Mouse (Mus musculus) heart, embryonic 13.5 days (tissue): ENCODE results near the gene Zfp991. TPM values are rescaled to one million over a fixed set of nuclear protein-coding genes. Genes with fewer than 3 reads are reported as not detected.
A peak's percentile ranks its signal among the peaks of the same experiment; 100 is the strongest.
"Not testable (repeated sequence)": the region's sequence is repeated elsewhere in the genome, so short reads cannot be mapped to it uniquely, and the experiment has no call there.

Experiments used
- ATAC-seq: fragments of 200-750 bp; cut with Nextera tagmentation; 2 replicates; pipeline ENCODE4 v1.8.0; 2017; ENCODE audit warnings: moderate TSS enrichment; ENCODE audit not compliant: insufficient number of reproducible peaks, low FRiP score, low TSS enrichment; ENCODE audit errors: extremely low read depth
- H3K27ac ChIP-seq: fragments of 300-500 bp; sonication (generic); replicated peaks from 2 replicates; pipeline ENCODE4 v1.5.1; 2015; ENCODE audit warnings: moderate library complexity, mild to moderate bottlenecking, inconsistent platforms
- H3K27me3 ChIP-seq: fragments of 300-500 bp; sonication (generic); replicated peaks from 2 replicates; pipeline ENCODE4 v1.6.1; 2015; ENCODE audit warnings: mild to moderate bottlenecking, inconsistent platforms
- H3K36me3 ChIP-seq: fragments of 300-500 bp; sonication (generic); 2 replicates; pipeline ENCODE4 v1.6.1; 2015; ENCODE audit warnings: mild to moderate bottlenecking, inconsistent platforms
- H3K4me1 ChIP-seq: fragments of 300-500 bp; sonication (generic); 2 replicates; pipeline ENCODE4 v1.6.1; 2015; ENCODE audit warnings: inconsistent platforms
- H3K4me2 ChIP-seq: fragments of 300-500 bp; sonication (generic); 2 replicates; pipeline ENCODE4 v1.6.1; 2015; ENCODE audit warnings: inconsistent platforms, mild to moderate bottlenecking, moderate library complexity
- H3K4me3 ChIP-seq: fragments of 300-500 bp; sonication (generic); 2 replicates; pipeline ENCODE4 v1.5.1; 2015; ENCODE audit warnings: moderate library complexity, mild to moderate bottlenecking, inconsistent platforms
- H3K9ac ChIP-seq: fragments of 300-500 bp; sonication (generic); 2 replicates; pipeline ENCODE4 v1.6.1; 2015; ENCODE audit warnings: inconsistent platforms, mild to moderate bottlenecking, moderate library complexity
- H3K9me3 ChIP-seq: fragments of 300-500 bp; sonication (generic); 2 replicates; pipeline ENCODE4 v1.6.1; 2016; ENCODE audit warnings: inconsistent platforms
- WGBS: fragments of 180-500 bp; shearing (Covaris S2); methylation state at CpG from one replicate; pipeline ENCODE4 v1.1.7; 2015; ENCODE audit warnings: mixed read lengths; 5-methylcytosine and 5-hydroxymethylcytosine counted together
- polyA plus RNA-seq: library from polyadenylated mRNA; unstranded; fragments of >200 nt; fragmentation: Nextera tagmentation; extraction: Ambion mirVana; gene quantifications from 2 replicates; pipeline ENCODE4 v1.2.1, GENCODE M21; 2015

Zfp991 gene
- polyA plus RNA-seq, 1 experiment from 2014 or later, result 5.2 TPM

DNA sequence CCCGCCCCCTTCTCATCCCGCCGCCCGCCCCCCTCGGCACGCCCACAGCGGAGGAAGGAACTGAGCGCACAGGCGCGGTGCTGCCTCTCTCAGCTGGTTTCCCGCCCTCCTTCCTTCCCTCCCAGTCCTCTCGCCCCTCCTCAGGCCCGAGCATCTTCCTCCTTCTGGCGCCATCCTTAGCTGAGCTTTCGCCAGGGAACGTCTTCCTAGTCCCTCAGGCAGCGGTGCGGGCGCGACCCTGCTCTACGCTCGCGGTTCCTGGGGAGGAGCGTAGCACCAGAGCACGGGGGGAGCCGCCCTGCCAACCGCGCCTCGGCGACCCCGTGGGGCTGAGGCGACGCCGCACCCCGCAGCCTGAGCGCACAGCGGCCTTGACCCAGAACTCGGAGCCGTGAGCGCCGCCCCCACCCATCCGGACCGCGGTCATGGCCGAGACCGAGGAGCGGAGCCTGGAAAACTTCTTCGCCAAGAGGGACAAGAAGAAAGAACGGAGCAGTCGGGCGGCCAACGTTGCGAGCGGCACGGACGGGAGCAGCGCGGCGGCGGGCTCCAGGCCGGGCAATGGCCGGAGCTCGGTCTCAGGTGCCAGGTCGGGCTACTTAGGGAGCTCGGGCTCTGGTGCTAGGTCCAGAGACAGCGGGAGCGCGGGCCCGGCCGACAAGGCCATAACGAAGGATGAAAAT is 55.6 kb downstream of the Zfp991 start:
- 52% methylated on average over 71 of the region's 71 CpGs for WGBS
- peak; percentile 61 for ATAC-seq

DNA sequence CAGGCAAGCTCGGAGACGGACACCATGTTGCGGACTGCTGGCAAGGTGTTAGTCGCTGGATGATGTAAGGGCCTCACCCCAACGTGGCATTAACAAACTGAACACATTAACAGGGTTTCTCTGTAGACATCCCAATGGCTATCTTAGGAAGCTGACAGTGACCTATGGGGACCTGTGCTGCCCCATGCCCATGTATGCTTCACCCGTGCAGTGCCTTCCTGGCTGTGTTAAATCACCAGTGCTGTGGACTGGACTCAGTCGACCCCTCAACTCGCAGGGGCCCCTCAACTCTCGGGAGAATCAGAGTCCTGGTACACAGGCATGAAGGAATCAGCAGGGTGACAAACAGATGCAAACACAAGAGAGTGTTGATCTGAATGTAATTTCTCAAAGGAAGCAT is 63.3 kb downstream of the Zfp991 start:
- H3K9me3 ChIP-seq, result peaks cover 20% of the 10 kb centered on the region
- not testable (repeated sequence) for H3K9ac ChIP-seq, H3K36me3 ChIP-seq, ATAC-seq, H3K27ac ChIP-seq, H3K4me2 ChIP-seq, H3K4me1 ChIP-seq, H3K27me3 ChIP-seq, H3K4me3 ChIP-seq
- 75% methylated on average over 7 of the region's 9 CpGs for WGBS

More for the DNA sequence above, 55.6 kb downstream of the Zfp991 start:
- H3K9me3 ChIP-seq, result peaks cover 15% of the 10 kb centered on the region
- H3K27ac ChIP-seq, H3K4me1 ChIP-seq, H3K4me3 ChIP-seq, H3K36me3 ChIP-seq, H3K27me3 ChIP-seq, H3K9ac ChIP-seq, H3K4me2 ChIP-seq: not testable (repeated sequence)

DNA sequence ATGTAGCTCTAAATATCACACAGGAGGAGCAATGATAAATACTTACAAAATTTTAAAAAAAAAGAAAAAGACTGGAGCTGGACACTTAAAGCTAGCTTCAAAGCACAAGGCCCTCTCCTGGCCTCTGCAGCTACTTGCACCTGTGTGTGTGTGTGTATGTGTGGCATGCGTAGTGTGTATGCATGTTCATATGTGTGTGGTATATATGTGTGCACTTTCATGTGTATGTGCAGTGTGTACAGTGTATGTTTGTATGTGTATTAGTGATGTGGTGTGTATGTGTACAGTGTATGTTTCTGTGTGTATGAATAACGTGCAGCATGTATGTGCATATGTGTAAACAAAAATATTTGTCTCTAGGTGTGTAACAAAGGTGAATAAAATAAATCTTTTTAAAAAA is 65.4 kb downstream of the Zfp991 start:
- not testable (repeated sequence) for H3K4me1 ChIP-seq, H3K27me3 ChIP-seq, H3K4me3 ChIP-seq, ATAC-seq, H3K4me2 ChIP-seq, H3K27ac ChIP-seq, H3K36me3 ChIP-seq, H3K9ac ChIP-seq
- WGBS, result 73% methylated on average over 2 of the region's 2 CpGs
- peaks cover 18% of the 10 kb centered on the region for H3K9me3 ChIP-seq

DNA sequence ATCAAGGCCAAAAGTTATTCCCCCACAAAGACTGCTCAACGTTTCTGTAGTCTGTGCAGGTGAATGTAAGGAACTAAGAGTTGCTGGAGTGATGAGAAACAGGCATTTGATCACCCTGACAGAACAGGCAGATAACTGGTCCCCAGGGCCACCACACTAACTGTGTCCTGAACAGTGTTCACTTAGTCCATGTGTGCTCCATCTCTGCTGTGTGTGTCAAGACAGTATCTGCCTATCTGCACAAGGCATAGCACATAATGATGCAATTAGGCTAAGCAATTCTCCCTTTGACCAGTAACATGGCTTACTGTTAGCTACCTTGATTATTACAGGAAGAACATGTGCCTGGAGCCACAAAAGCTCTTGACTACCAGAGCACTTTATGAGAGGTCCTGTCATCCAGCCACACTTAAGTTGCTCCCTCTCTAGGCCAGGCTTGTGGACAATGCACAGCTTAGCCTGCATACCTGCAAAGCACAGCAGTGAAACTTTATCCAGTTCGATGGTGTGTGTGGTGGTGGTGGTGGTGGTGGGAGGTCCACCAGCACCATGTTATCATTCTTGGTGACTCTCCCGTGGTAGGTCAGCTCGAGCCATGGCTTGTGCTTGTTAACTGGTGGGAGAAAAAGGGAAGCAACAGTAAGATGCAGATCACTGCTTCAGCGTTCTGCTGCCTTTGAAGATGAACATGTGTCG is 67.4 kb downstream of the Zfp991 start:
- H3K9me3 ChIP-seq, result peaks cover 18% of the 10 kb centered on the region
- not testable (repeated sequence) for ATAC-seq, H3K36me3 ChIP-seq, H3K9ac ChIP-seq, H3K27ac ChIP-seq, H3K4me2 ChIP-seq, H3K27me3 ChIP-seq, H3K4me3 ChIP-seq, H3K4me1 ChIP-seq
- WGBS, result 68% methylated on average over 6 of the region's 6 CpGs

DNA sequence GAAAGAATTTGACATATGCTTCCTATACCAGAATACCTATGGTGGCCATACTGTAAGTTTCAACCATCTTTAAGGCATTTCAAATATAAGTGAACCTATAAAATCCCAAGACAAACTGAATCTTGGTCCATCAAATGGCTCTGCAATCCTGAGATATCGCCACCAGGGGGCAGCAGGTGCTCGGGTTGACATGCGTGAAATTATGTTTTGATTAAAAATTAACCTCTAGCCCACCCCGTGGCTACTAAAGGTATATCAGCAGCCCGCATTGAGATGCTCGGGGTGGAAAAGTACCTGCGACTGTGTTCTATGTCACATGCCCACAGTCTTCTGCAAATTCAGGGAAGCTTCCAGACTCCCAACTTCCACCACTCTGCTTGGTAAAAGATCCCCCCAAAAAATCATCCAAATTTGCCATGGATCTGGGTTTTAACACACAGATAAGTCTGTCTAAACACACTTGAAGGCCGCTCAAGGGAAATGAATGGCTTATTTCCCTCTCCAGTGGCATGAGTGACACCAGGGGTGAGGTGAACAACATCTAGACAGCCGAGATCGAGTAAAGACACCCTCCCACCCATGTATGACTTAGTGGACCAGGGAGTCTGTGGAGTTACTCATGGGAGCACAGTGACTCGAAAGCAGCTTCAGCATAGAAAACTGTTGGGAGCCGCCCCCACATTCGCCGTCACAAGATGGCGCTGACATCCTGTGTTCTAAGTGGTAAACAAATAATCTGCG is 70.3 kb downstream of the Zfp991 start:
- not testable (repeated sequence) for H3K9me3 ChIP-seq, H3K9ac ChIP-seq, H3K27me3 ChIP-seq, H3K4me1 ChIP-seq, H3K4me2 ChIP-seq, H3K4me3 ChIP-seq, H3K36me3 ChIP-seq, H3K27ac ChIP-seq
- 79% methylated on average over 13 of the region's 16 CpGs for WGBS
- peak; percentile 11; the same call in 1 of the 2 replicates for ATAC-seq

DNA sequence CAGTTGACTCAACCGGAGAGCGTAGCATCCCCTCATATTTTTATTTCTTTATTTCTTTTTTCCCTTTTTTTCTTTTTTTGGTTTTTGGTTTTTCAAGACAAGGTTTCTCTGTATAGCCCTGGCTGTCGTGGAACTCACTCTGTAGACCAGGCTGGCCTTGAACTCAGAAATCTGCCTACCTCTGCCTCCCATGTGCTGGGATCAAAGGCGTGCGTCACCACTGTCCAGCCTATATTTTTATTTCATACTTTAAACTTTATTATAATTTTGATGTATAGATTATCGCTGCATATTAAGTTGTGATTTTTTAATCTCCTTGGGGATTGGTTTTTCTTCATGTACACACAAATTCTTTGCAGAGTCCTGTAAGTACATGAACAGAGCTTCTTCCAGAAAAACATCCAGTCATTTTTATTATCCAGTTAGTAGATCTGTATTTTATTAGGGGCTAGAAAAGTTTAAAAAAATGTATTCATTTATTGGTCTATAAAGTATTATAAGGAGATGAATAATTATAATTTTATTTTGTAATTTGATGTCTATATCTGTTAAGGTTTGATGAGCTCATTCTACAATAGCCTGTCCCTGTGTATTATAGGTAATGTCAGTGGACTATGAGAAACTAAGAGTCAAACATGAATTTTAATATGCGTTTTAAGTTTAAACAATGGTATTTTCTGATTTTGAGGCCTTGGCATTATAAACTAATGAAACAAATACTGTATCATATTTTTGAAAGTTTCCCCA is 80.5 kb downstream of the Zfp991 start:
- WGBS, result 69% methylated on average over 3 of the region's 7 CpGs
- not testable (repeated sequence) for H3K4me3 ChIP-seq, H3K9ac ChIP-seq

DNA sequence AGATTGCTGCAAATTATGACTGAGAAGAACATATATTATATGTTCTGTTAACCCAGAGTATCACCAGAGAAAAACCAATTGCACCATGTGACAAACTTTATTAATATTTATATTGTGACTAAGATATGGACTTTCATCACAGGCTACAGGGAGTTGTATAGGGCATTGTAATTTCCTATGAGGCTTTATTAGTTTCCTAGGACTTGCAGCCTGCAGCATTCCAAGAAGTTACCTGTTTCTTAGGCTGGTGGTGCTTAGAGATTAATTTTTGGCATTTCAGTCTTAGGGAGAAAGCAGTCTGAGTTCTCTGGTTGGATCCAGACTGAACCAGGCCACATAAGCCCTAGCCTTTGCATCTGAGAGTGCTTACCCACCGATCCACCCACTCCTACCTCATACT is 82.4 kb downstream of the Zfp991 start:
- not testable (repeated sequence) for H3K4me3 ChIP-seq, H3K36me3 ChIP-seq, H3K9ac ChIP-seq, H3K27ac ChIP-seq, H3K27me3 ChIP-seq, H3K9me3 ChIP-seq, H3K4me2 ChIP-seq, H3K4me1 ChIP-seq
- ATAC-seq, result peak; percentile 49; the same call in 1 of the 2 replicates
- no CpG with 5 or more reads among the region's 1 CpGs for WGBS

More for the DNA sequence above, 80.5 kb downstream of the Zfp991 start:
- H3K27me3 ChIP-seq, H3K36me3 ChIP-seq, H3K9me3 ChIP-seq, ATAC-seq, H3K27ac ChIP-seq, H3K4me2 ChIP-seq, H3K4me1 ChIP-seq: not testable (repeated sequence)

DNA sequence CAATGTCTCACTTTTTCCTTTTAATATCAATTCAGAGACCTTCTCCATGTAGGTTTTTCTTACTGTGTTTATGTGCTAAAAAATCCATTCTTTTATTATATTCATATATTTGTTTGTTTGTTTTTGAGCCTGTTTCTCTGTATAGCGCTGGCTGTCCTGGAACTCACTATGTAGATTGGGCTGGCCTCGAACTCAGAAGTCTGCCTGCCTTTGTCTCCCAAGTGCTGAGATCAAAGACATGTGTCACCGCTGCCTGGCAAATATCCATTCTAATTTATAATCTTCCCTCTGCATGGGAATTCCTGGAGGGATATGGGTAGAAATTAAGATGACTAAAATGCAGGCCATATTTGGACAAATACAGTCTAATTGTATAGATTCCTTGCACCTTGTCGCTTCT is 85.8 kb downstream of the Zfp991 start:
- H3K9me3 ChIP-seq, result peaks cover 14% of the 10 kb centered on the region
- not testable (repeated sequence) for H3K9ac ChIP-seq, H3K36me3 ChIP-seq, H3K4me3 ChIP-seq, H3K27me3 ChIP-seq, H3K4me2 ChIP-seq, ATAC-seq, H3K4me1 ChIP-seq, H3K27ac ChIP-seq
- WGBS, result 67% methylated on average over 3 of the region's 4 CpGs

DNA sequence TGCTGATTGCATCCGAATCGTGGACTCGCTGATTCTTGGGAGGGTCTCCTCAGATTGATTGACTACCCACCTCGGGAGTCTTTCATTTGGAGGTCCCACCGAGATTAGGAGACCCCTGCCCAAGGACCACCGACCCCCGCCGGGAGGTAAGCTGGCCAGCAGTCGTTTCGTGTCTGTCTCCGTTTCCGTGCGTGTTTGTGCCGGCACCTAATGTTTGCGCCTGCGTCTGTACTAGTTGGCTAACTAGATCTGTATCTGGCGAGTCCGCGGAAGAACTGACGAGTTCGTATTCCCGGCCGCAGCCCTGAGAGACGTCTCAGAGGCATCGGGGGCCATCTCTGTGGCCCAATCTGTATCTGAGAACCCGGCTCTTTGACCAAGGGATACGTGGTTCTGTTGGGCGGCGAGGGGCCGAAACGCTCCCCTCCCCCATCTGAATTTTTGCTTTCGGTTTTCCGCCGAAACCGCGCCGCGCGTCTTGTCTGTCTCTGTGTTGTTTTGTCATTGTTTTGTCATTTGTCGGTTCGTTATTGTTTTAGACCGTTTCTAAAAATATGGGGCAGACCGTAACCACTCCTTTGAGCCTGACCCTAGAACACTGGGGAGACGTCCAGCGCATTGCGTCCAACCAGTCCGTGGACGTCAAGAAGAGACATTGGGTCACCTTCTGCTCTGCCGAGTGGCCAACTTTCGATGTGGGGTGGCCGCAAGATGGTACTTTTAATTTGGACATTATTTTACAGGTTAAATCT is 87.7 kb downstream of the Zfp991 start:
- H3K36me3 ChIP-seq, H3K4me1 ChIP-seq, ATAC-seq, H3K27me3 ChIP-seq, H3K27ac ChIP-seq: not testable (repeated sequence)
- H3K4me3 ChIP-seq, result peak overlapping the region; percentile 50
- 60% methylated on average over 50 of the region's 51 CpGs for WGBS
- H3K4me2 ChIP-seq, result peak overlapping the region; percentile 62
- peaks cover 20% of the 10 kb centered on the region for H3K9me3 ChIP-seq
- 0 out of 2 replicates have a peak overlapping the region, but pooled peaks have one; percentile 4 for H3K9ac ChIP-seq

DNA sequence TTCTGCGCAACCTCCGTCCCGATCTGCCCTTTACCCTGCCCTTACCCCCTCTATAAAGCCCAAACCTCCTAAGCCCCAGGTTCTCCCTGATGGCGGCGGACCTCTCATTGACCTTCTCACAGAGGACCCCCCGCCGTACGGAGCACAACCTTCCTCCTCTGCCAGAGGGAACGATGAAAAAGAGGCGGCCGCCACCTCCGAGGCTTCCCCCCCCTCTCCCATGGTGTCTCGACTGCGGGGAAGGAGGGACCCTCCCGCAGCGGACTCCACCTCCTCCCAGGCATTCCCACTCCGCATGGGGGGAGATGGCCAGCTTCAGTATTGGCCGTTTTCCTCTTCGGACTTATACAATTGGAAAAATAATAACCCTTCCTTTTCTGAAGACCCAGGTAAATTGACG is 88.4 kb downstream of the Zfp991 start:
- not testable (repeated sequence) for H3K4me1 ChIP-seq, H3K4me2 ChIP-seq, ATAC-seq, H3K27ac ChIP-seq, H3K27me3 ChIP-seq, H3K9ac ChIP-seq, H3K36me3 ChIP-seq, H3K4me3 ChIP-seq
- WGBS, result 68% methylated on average over 13 of the region's 20 CpGs
- peaks cover 27% of the 10 kb centered on the region for H3K9me3 ChIP-seq
